Mouse (Mus musculus): ENCODE data around the gene Scfd2.

The Scfd2 gene

DNA sequence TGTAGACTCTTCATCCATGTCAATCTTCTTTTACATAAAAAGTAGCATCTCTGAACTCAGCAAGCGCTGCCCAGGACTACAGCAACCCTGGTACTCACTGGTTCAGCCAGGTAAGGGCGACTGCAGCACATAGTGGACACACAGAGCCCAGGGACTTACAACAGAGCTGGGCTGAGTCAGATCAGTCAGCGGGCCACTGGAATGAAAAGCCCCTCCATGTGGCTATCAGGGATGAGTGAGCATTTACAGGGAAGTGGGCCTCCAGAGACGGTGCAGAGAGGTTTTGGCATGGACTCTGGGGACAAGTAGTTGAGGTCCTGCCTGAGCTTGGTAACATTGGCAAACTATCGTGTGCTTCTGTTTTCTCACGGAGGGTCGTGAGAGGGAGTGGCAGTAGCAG, 253.1 kb downstream of the Scfd2 start:
- DNase-seq (ENCODE audit: low read depth, low spot score) = no peak

DNA sequence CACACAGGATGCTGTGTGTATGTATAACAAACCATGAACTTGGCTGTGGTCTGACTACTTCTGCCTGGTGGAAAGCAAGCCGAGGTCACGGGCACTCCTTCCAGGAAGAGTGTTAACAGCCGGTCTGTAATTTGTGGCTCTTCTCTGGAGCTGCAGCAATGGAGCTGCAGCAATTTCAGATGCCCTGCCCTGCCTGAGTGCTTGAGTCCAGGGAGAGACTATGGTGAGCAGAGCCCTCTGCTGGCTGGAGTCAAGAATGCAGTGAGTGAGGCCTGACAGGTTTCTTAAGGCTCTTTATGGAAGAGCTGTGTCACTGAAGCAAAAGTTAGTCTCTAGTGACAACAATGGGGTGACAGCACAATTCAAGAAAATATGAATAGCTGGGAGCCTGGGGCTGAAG, 253.8 kb downstream of the Scfd2 start:
- peak; percentile 99 for DNase-seq (ENCODE audit: low read depth, low spot score)

DNA sequence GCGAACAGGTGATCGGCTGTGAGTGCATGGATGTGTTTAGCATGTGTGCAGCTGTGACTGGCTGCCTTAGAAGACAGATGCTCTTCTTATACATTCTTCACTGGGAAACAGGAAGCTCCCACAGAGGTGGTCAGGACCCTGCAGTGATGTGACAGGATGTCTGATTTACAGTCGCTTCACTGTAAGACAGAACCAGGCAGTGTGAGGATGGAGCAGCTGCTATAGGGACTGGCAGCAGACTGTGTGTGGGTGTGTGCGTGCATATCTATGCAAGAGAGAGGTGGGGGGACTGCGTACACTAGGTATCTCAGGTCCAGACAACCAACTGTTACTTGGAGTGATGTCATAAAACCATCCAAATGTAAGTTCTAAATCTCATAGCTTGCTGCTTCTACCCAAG, 254.3 kb downstream of the Scfd2 start:
- DNase-seq (ENCODE audit: low read depth, low spot score) = peak; percentile 87

DNA sequence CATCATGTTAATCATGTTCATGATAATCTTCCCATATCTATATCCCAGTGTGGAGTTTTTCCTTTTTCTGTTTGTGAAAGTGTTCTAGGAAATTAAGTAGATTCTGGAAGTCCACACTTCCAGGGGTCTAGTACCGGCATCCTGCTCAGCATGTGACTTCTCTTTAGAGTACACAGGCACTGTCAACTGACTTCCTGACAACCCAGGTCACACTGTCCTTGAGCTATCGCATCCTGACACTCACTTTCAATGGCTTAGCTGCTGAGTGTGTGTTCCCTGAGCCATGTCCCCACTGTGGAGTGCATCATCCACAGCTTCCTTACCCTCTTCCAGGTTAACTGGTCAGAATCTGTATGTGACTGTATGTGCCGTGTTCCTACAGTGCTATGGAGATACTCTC, 258.2 kb downstream of the Scfd2 start:
- no peak for DNase-seq (ENCODE audit: low read depth, low spot score)

DNA sequence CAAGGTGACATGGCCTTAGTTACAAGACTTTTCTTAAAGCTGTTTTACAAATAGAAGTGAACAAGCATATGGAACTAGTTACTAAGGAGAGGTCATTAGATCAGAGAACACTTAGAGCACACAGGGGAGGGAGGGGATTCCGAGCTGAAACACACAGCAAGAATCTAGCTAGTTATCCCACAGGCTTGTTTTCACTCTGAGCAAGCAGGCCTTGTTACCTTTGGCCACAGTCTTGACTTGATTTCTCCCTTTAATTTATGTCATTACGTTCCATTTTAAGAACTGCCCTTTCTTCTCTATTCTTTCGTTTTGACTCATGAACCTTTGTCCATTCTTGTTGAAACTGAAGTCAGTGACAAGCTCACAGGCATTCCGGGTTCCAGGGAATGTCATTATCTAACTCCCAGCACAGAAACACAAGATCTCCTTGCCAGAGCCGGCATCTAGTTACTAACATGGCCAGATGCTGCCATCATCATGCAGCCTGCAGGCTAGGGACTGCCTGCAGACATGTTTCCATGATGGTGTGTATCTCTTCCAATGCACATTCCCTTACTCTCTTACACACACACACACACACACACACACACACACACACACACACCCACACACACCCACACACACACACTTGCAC, 263.7 kb downstream of the Scfd2 start:
- no peak for DNase-seq (ENCODE audit: low read depth, low spot score)

DNA sequence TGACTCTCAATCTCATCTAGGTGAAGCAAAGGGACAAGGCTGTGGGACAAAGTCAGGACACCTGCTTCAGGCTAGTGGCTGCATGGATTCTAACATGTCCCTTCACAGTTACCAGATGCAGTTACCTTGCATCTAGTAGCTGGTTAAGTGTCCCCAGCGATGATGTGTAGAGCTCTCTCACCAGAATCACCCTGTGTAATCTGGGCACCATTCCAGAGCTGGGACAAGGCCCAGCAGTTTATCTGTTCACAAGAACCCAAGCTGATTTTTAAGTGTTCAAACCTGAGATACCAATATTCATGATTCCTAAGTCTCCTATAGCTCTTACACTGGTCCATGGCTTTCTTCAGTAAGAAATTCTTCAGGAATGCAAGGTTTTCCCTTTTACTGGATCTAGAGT, 264.4 kb downstream of the Scfd2 start:
- peak; percentile 52 for DNase-seq (ENCODE audit: low read depth, low spot score)

DNA sequence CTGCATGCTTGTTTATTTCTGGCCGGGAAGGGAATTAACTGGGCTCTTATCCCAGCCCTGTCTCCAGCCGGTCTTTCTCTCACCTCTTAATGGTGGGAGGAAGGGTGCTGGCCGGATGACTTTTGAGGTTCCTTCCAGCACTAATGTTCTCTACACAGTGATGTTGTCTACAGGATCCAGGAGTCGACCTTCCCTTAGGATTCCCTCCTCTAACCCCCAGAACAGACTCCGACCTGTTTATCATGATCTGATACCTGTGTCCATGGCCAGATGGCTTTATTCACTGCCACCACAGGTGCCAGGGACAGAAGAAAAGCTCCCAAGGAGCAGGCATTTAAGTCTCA, 265.1 kb downstream of the Scfd2 start:
- DNase-seq (ENCODE audit: low read depth, low spot score) = peak; percentile 86

DNA sequence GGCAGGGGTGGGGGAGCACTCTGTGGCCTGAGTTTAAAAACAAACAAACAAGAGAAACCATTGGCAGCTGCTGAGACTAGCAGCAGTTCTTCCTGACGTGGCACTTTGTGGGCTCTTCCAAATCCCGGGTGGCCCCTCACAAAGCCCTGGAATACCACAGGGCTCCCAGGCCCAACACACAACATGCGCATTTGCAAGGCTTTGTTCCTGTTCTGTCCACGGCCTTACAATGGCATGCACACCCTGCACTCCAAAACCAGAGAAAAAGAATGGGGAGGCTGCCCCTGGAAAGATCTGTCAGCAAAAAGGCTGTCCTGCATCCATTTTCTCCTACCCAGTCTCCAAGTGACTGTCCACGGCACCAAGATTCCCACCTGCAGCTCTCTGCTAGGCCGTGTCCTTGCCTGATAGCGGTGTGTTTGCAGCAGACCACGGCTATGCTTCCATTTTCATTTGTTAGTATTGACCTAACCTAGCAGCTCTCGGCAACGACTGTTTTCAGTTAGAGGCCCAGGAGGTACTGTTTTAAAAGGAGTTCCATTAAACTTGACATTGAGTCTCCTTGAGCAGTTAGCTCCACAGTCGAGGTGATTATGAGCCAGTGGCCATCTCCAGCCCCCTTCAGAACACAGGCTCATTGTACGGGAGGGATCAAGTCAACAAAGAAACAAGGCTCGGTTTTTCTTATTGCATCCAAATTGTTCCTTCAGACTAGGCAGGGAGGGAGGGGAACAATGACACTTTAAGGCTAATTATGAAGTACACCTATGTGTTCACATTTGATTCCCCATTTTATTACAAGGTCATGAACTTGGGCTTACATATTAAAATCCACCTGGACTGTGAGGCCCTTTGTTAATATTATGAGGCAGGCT, 265.7 kb downstream of the Scfd2 start:
- DNase-seq (ENCODE audit: low read depth, low spot score) = no peak

DNA sequence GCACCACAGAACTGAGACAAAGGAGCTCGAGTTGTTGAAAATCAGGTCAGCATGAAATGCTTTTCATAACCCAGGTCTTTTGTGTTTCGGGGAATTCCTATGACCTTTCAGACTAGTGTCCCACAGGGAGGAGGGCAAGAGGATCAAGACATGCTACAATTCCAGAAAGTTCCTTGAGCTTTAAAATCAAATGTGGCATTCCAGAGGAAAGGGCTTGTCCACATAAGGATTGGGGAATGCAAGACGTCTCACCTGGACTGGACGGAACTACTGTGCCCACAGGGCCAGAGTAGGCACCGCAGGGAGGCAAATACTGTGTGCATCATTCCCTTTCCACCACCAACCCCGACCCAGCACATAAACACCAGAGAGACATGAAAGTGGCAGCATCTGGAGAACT, 266.4 kb downstream of the Scfd2 start:
- no peak for DNase-seq (ENCODE audit: low read depth, low spot score)

DNA sequence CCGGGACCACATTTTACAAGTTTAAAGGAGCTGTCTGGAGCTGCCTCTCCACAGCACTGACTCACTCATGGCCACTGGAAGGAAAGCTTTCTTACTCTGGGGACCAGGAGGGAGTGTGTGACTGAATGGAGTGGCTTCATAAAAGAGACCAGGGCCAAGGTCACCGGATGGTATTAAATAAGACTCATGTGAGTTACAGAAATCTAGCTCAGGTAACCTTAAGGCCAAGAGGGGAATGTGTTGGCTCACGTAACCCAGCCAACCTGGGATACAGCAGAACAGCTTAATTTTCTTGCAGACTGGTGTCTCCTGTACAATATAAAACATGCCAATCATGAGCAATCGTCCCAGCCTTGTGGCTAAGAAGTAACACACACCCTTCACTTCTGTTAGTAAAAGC, 267.0 kb downstream of the Scfd2 start:
- DNase-seq (ENCODE audit: low read depth, low spot score) = no peak

DNA sequence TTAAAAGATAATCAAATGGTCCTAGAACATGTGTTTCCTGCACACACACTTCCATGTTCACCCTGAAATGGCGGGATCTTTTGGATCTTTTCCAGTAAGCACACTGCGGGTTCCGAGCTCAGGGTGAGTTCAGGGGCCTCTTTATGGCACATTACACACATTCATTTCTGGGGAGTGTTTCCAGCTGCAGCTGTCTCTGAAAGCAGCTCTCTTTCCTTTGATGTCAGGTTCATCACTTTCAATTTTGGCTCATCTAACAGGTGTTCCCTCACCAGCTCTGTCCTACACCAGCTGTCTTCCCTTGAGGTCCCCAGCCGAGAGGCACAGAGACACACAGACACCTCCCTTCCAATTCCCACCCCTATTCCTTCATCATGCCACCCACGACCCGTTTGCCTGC, 270.5 kb downstream of the Scfd2 start:
- peak; percentile 55 for DNase-seq (ENCODE audit: low read depth, low spot score)

DNA sequence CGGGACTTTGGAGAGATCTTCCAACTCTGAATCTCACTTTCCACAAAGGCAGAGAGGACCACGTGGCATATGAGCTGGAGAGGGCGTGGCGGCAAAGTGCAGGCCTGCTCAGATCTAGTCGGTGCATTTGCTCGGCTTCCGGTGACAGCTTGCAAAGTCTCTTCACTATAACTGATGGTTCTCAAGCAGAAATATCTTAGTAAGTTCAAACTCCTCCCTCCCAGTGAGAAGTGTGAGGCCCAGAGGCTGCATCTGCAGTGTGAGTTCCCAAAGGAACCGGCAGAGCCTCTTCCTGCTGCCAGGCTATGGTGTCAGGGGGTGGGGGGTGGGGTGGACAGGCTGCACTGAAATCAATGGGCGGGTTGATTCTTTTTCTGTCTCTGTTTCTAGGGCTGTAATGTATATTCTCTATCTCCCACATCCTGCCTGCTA, 271.2 kb downstream of the Scfd2 start:
- peak; percentile 89 for DNase-seq (ENCODE audit: low read depth, low spot score)

DNA sequence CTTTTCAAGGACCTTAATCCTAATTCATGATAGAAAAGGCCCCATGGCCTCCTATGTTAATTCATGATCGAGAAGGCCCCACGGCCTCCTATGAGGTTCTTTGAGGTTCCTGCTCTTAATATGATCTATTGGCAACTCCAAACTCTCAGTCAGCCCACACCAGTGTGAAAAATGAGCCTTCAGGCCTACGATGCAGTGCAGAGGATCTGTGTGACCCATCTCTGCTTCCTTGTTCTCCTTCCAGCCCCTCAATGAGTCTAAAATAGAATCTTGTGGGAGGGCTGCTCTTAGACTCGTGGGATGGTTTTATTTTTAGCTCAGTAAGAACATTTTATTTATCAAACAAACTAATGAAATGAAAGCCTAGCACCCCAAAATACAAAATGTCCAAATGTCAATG, 274.9 kb downstream of the Scfd2 start:
- DNase-seq (ENCODE audit: low read depth, low spot score) = peak; percentile 60

DNA sequence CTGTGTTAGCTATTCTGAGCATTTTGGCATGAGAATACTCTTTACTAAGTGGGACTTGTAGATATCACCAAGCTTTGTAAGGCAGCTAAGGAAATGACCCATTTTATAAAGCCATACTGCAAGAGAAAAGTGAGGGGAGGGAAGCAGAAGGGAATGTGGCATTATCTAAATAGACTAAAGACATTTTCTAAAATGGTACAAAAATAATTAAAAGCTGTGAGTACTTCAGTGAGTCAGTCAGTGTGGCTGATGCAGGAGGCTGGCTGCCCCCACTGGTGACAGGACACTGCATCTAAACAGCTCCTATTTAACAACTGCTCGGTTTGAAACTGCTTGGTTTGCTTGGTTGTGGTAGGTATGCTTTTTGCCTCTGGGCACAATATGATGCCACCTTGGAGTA, 276.6 kb downstream of the Scfd2 start:
- DNase-seq (ENCODE audit: low read depth, low spot score) = peak; percentile 79

DNA sequence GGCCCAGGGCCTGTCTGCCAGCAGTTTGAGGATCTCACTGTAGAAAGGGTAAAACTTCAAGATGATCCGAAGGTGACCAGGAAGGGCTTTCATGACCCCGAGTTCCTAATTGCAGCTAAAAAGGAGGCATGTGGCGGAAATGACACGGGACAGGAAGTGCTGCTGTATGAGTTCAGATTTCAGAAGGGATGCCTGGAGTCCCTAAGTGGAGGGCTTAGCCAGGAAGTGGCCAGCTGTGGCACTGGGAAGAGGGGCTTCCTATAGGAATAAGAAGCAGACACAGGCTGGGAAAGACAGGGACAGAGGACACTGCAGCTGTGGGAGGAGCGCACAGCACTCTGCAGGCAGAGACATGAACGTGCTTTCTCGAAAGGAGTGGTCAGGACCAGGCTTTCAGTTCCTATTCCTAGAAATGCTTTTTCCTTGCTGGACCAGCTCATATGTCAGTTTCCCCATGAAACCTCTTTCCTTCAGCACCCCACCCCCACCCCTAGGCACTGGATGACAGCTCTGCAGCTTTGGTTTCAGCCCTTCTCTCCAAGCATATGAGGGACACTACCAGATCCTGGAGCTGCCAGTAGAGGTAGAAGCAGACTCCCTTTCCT, 277.7 kb downstream of the Scfd2 start:
- no peak for DNase-seq (ENCODE audit: low read depth, low spot score)

DNA sequence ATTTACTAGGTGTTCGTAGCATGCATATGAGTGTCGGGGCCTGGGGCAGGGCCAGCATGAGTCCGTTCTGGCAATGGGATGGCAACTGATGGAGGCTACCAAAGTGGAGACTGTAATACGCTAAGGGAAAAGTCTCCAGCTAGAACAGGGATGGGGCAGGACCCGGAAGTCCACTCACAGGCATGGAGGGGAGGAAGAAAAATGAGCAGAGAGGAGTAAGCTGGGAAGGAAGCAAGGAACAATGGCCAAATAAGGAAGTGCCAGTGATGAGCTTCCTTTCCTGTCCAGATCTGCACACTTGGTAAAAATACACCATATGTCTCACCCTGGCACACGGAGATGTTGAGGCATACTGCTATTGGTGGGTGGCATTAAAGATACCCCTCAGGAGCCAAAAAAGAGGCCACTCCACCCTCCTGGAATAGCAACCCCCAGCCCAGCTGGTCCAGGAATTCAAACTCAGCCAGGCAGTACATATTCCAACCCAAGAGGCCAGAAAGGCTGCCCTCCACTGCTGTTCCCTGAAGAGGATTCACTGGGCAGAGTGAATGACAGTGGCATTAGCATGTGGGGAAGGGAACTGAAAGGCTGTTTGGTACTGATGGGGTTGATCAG, 278.8 kb downstream of the Scfd2 start:
- peak; percentile 98 for DNase-seq (ENCODE audit: low read depth, low spot score)

DNA sequence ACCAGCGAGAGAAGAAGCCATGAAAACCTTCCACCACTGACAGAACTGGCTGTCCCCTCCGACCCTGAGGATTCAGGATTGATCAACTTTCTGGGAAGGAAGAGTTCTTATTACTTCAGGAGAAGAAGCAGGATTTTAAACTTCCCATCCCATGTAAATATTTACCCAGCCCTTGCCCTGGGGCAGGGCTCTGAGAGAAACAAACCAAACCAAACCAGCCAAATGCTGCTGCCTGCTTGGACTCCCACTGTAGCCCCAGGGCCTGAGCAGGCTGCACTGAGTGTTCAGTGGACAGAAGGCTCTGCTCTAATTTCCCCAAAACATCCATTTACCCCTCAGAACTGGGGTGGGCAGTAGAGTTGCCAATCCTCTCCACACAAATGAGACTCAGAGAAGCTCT, 280.6 kb downstream of the Scfd2 start:
- DNase-seq (ENCODE audit: low read depth, low spot score) = no peak

DNA sequence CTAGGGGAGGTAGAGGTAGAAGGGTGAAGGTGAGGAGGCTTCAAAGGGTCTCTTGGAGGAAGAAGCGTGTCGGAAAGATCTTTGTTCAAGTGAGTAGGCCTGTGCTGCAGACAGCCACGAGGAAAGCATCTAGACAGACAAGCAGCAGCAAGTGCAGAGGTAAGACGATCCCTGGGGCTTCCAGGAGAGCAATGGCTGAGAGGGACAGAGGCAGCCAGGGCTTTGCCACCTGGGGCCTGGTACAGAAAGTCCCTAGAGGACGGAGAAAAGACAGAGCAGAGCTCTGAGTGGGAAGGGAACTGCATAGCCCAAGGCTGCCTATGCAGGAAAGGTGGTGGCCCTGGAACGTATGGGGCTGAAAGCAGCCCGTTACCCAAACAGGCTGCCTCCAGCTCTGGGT, 281.3 kb downstream of the Scfd2 start:
- no peak for DNase-seq (ENCODE audit: low read depth, low spot score)

DNA sequence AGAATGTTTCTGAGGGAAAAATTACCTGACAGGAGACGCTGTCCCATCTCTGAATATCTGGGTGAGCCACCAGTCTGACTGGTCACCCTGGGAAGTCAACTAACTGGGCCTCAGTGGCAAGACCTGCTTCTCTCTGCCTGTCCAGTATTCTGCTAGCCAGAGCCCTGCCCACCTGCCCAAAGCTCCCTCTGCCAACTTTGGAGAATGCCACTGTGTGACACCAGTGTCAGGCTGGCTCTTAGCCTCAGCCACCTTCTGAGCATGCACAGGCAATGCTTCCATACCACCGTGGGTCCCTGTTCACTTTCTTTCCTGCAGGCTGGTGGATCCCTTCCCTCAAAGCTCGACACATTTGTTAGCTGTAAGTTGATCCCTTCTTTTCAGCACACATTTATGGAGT, 281.8 kb downstream of the Scfd2 start:
- DNase-seq (ENCODE audit: low read depth, low spot score) = no peak

DNA sequence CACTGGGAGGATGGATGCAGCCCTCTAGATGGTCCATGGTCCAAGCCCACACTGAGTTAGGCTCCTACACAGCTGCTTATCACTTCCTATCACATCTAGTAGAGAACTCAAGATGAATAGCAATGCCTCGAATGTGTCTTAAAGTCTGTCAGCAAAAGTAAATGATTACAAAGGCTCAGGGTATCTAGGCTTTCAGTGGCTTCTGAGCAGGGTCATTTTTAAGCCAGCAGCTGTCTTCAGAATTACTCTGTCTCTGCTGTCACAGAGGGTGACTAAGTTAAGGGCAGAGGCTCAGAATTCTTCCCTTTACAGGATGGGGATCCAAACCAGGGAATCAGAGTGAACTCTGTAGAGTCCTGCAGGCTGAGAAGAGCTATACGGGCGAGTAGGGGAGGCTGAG, 284.6 kb downstream of the Scfd2 start:
- no peak for DNase-seq (ENCODE audit: low read depth, low spot score)

DNA sequence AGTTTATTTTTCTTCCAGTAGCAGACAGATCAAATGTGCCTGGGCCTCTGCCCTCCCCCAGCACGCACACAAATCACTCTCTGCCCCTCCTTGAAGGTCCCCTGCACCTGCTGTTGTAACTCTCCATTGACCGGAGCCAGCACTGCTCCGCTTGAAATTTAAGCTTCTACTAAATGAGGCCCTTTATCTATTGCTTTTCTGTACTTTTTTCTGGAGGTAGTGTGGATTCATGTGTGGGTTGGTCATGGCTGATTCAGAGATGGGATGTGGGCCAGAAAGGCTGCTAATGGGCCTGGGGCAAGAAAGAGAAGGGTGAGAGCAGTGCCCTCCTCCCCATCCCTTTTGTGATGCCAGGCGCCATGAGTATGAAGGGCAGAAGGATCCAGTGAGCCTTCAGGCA, 285.1 kb downstream of the Scfd2 start:
- no peak for DNase-seq (ENCODE audit: low read depth, low spot score)

DNA sequence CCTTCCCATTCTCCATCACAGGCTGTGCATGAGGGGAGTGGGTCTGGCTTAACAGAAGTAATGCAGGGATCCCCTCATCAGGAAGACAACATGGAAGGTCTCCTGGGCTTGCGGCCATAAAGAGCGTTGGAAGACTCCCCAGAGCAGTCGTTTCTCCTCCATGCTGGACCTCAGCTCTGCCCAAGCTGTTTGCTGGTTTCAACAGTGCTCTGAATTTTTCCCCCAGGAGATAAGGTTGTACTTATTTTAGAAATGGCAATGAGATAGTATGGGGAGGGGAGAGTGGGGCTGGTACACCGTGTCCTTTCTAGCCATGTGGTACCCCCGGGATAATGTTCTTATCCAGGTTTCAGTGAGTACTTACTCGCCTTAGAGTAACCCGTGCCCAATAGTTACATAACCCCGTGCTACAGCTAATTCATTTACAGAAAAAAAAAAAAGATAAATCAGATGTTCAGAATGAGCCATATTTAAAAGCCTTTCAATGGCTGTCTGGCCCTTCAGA, 285.9 kb downstream of the Scfd2 start:
- no peak for DNase-seq (ENCODE audit: low read depth, low spot score)
